Mouse (Mus musculus): ENCODE data around the gene Ugt1a7c.
"Not testable (repeated sequence)": the region's sequence is repeated elsewhere in the genome, so short reads cannot be mapped to it uniquely, and the experiment has no call there.

The Ugt1a7c gene

DNA sequence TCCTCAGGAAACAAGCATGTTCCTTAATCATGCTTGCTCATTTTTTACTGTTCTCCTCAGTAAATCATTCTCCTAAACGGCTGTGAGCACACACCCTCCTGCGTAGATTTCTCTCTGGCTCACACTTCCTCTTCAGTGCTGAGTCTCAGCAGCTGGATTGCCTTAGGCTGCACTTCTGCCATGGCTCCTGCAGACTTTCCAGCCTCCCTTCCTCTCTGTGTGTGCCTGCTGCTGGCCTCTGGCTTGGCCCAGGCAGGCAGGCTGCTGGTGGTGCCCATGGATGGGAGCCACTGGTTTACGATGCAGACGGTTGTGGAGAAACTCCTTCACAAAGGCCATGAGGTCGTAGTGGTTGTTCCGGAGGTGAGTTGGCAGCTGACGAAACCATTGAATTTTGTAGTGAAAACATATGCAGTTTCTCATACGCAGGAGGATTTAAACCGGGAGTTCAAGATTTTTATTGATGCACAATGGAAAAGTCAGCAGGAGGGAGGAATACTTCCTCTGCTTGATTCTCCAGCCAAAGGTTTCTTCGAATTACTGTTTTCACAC is at the start of gene Ugt1a7c:
TSS of gene Ugt1a7c (plus strand) at position 122 of the 552 bp plus-strand sequence.
- in situ Hi-C loops (cut with MboI; ENCODE audit: low sequenced_read_pairs) = no loop called here

DNA sequence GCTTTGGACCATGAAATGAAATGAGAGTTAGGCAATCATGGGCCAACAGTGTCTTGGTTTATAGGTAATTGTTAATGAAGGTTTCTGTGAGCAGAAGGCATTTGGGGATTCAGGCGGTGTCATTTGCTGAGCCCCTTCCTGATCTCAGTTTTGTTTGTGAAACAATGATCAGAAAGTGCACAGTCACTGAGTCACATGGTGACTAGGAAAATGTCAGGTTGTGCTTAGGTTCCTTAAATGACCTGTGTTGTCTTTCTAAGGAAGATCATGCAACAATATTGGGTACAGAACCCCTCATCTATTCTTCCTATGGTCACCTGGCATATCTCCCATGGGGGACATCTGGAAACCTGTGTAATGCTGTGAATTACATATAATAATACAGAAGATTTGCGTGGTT is 47.5 kb upstream of the Ugt1a7c start:
- in situ Hi-C loops (cut with MboI; ENCODE audit: low sequenced_read_pairs) = not testable (repeated sequence)

DNA sequence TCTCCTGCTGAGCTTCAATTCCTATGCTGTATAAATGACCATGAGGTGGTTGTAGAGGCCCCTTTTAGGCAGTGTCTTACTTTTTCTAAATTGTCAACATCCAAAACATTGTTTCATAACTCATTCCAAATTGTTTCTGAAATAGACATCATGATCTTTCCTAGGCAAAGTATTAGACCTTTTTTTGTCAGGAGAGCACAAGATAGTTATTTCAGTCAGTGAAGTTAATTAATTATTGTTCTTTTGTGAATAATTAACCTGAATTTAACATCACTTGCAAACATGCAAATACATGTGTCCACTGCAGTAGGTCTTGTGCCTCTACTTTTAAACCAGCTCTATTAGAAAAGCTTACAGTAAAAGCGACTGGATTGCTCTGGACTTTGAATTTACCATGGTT is 39.8 kb upstream of the Ugt1a7c start, which contains the start of gene Ugt1a10:
TSS of gene Ugt1a10 (plus strand) at position 301 of the 400 bp plus-strand sequence.
- in situ Hi-C loops (cut with MboI; ENCODE audit: low sequenced_read_pairs) = no loop called here

- in situ Hi-C loops (cut with MboI; ENCODE audit: low sequenced_read_pairs) = not testable (repeated sequence)
Observed at GRCm38 (mm10) chr1:88066472-88067102, 28.3 kb upstream of the Ugt1a7c start.

DNA sequence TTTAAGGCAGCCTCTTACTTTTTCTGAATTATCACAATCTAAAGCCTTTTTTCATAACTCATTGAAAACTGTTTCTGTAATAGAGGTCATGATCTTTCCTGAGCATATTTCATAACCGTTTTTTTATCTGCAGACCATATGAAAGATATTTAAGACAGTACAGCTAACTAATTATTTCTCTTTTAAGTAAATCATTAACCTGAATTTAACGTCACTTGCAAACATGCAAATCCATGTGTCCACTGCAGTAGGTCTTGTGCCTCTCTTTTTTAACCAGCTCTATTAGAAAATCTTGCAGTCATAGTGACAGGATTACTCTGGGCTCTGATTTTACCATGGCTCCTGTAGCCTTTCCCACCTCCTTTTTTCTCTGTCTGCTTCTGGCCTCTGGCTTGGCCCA is 24.4 kb upstream of the Ugt1a7c start, which contains the start of gene Ugt1a9:
TSS of gene Ugt1a9 (plus strand) at position 306 of the 400 bp plus-strand sequence.
- in situ Hi-C loops (cut with MboI; ENCODE audit: low sequenced_read_pairs) = no loop called here

DNA sequence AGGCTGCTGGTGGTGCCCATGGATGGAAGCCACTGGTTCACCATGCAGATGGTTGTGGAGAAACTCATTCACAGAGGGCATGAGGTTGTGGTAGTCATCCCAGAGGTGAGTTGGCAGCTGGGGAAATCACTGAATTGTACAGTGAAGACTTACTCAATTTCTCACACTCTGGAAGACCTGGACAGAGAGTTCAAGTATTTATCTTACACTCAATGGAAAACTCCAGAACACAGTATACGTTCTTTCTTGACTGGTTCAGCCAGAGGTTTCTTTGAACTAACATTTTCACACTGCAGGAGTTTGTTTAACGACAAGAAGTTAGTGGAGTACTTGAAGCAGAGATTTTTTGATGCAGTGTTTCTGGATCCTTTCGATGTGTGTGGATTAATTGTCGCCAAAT is 24.0 kb upstream of the Ugt1a7c start:
- in situ Hi-C loops (cut with MboI; ENCODE audit: low sequenced_read_pairs) = no loop called here

GRCm38 (mm10) chr1:88074471-88074870 is 20.4 kb upstream of the Ugt1a7c start:
- in situ Hi-C loops (cut with MboI; ENCODE audit: low sequenced_read_pairs) = no loop called here

GRCm38 (mm10) chr1:88077128-88077527 is 17.7 kb upstream of the Ugt1a7c start:
- in situ Hi-C loops (cut with MboI; ENCODE audit: low sequenced_read_pairs) = no loop called here

DNA sequence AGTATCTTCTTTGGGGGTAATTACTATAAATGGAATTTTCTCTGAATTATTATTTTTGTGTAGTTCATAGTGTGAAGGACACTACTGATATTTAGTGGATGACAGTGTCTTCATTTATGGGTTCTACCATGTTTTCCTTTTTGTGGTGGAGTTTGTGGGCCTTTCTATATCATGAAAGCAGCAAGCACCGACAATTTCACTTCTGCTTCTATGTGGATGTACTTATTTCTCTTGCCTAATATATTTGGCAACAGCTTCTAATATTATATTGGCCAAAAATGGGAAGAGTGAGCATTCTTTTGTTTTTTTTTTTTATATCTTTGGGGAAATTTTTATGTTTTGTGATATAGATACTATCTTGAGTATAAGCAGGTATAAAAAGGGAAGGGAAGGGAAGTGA is 13.2 kb upstream of the Ugt1a7c start:
- in situ Hi-C loops (cut with MboI; ENCODE audit: low sequenced_read_pairs) = no loop called here

GRCm38 (mm10) chr1:88086125-88086524 is 8.7 kb upstream of the Ugt1a7c start:
- in situ Hi-C loops (cut with MboI; ENCODE audit: low sequenced_read_pairs) = no loop called here

- in situ Hi-C loops (cut with MboI; ENCODE audit: low sequenced_read_pairs) = no loop called here
Observed at GRCm38 (mm10) chr1:88087513-88087912, 7.3 kb upstream of the Ugt1a7c start, which contains the start of gene Ugt1a8. Gene Ugt1a8 (plus strand): TSS chr1:88087813.

DNA sequence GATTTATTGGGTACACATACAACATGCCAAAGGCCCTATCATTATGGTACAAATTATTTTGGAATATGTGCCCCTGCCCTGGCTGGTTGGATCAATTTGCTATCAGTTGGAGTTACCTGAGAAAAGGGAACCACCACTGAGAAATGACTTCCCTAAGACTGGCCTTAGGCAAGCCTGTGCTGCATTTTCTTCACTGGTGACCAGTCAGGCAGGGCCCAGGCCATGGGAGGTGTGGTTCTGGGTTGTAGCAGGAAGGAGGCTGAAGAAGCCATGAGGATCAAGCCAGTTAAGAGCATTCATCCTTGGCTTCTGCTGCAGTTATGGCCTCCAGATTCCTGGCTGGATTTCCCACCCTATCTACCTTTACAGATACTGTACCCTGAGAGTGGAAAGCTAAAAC is 2.5 kb upstream of the Ugt1a7c start:
- in situ Hi-C loops (cut with MboI; ENCODE audit: low sequenced_read_pairs) = no loop called here

- in situ Hi-C loops (cut with MboI; ENCODE audit: low sequenced_read_pairs) = not testable (repeated sequence)
Observed at GRCm38 (mm10) chr1:88094270-88094676, 589 bp upstream of the Ugt1a7c start.

DNA sequence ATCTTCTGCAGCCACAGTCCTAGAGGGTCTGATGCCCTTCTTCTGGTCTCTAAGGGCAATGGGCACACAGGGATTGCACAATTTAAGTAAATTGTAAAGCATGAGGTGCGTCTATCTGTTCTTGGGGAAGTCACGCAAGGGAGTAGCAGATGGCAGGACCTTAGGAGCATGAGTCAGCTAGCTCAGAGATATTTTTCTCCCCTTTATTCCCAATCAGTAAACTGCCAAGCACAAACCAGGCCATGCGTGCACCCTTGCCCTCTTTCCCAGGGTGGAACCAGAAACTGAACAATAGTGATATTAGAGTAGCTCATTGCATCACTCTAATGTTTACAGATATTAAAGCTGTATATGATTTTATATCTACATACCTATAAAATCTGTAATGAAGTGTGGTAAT is 3.7 kb downstream of the Ugt1a7c start:
- in situ Hi-C loops (cut with MboI; ENCODE audit: low sequenced_read_pairs) = not testable (repeated sequence)

DNA sequence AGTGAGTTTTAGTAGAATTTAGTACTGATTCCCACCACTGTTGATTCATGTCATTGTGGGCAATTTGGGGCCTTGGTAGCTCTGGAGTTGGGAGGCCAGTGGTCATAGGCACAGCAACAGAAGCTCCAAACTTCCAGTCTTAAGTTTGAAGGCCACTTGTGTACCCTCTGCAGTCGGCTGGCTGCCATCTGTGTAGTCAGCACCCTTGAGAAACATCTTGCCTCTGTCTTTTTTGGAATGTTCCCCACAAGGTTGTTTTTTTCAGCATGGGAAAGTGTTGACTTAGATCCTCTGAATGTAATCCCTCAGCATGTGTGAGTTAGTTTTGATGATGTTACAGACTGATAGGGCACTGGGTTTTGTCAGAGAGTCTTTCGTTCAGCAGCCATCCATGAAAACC is 4.8 kb downstream of the Ugt1a7c start:
- in situ Hi-C loops (cut with MboI; ENCODE audit: low sequenced_read_pairs) = not testable (repeated sequence)

DNA sequence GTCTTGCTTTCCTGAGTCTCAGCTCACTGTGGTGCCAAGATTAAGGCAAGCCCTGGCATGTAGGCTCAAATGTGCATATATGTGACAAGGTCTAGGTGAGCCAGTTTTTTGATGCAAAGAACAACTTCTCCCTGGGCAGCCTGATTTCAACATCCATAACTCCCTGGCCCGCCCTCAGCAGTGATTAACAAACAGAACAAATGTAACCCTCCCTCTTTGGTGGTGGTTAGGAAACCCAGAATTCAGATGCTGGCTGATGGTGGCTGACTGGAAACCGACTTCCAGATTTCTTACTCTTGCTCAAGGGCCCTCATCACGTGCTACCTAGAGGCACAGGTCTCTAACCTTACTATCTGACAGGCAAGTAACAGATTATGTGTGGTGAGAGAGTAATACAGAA is 8.2 kb downstream of the Ugt1a7c start, which contains the start of gene Ugt1a6b:
TSS of gene Ugt1a6b (plus strand) at position 234 of the 400 bp plus-strand sequence.
- in situ Hi-C loops (cut with MboI; ENCODE audit: low sequenced_read_pairs) = not testable (repeated sequence)

DNA sequence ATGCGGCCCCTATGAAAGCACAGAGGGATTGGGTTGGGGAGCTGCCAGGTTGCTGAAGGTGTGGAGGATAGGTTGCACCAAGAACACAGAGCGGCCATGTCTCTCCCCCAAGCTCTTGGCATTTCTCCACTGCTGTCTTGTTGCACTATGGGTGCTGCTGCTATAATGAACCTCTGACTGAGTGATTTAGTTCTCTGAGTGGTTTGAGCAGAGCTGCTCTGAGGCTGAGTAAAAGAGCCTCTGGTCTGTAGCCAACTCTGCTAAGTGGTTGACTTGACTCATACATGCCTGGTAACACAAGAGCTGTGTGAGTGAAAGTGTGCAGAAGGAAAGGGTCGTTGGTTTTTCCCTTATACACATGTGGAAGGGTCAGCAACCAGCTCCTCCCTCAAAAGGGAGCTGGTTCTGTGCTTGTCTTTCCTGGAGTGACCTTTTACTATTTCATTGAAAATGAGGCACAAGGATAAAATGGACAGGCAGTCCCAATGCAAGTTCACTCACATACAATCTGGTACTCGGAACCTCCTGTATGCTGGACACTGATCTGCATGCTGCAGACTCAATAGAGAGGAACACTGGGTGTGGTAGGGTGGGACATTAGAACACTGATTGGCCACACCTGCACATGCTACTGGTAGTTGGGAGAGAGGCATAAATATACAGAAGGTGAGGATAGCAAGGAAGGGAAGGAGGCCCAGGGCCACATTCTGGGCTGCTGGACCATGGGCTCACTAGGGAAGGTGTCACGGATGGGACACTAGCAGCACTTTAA is 9.0 kb downstream of the Ugt1a7c start:
- in situ Hi-C loops (cut with MboI; ENCODE audit: low sequenced_read_pairs) = not testable (repeated sequence)

- in situ Hi-C loops (cut with MboI; ENCODE audit: low sequenced_read_pairs) = no loop called here
Observed at GRCm38 (mm10) chr1:88104667-88105430, 10.0 kb downstream of the Ugt1a7c start.

DNA sequence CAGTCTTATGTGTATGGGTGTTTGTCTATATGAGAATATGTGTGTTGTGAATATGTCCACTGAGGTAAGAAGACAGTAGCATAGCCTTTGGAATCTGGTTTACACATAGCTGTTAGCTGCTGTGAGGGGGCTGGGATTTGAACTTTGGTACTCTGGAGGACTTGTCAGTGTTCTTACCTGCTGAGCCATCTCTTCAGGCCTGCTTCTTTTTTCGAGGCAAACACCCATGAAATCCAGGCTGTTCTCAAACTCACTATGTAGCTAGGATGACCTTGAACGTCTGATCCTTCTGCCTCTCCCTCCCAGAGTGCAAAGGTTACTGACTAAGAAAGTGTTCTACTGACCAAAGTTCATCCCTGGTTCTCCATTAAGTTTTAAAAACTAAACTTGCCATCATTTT is 10.8 kb downstream of the Ugt1a7c start:
- in situ Hi-C loops (cut with MboI; ENCODE audit: low sequenced_read_pairs) = no loop called here

- in situ Hi-C loops (cut with MboI; ENCODE audit: low sequenced_read_pairs) = not testable (repeated sequence)
Observed at GRCm38 (mm10) chr1:88109027-88109557, 14.2 kb downstream of the Ugt1a7c start.

DNA sequence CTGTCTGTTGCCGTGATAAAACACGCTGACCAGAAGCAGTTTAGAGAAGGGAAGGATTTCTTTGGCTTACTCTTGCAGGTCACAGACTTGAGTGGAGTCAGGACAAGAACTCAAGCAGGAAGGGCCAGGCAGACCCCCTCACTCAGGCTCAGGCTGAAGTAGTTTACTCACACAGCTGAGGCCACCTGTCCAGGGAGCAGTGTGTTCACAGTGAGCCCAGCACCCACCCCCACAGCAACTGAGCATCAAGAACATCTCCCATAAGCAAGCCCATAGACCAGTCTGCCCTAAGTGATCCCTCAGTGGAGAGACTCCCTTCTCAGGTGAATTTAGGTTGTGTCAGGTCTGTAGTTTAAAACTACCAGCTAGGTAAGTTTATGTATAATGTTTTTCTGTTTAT is 14.7 kb downstream of the Ugt1a7c start:
- in situ Hi-C loops (cut with MboI; ENCODE audit: low sequenced_read_pairs) = not testable (repeated sequence)
